Mouse (Mus musculus) embryonic fibroblast, embryonic 13.5 days (primary cell): Measurements from ENCODE around the gene Snapc1.

ENCODE experiments used
- CTCF ChIP-seq: IDR thresholded peaks from 2 replicates; pipeline ENCODE4 v1.5.1; 2011; ENCODE audit warnings: mild to moderate bottlenecking, control low read depth, low read length, moderate library complexity, borderline replicate concordance; ENCODE audit not compliant: insufficient read depth
- POLR2A ChIP-seq: IDR thresholded peaks from 2 replicates; pipeline ENCODE4 v1.6.1; 2011; ENCODE audit warnings: low read depth, mild to moderate bottlenecking, control low read depth, low read length, moderate library complexity

GRCm38 (mm10) chr12:73953420-73954186, 10.7 kb upstream of the Snapc1 start:
- TF ChIP-seq POLR2A: no peak
- no peak for TF ChIP-seq CTCF
